Mouse (Mus musculus) stomach, postnatal 0 days (tissue): ENCODE results near the gene Gpank1.

Experiments
- CTCF ChIP-seq: IDR thresholded peaks from 2 replicates; pipeline ENCODE4 v1.5.1; 2016; ENCODE audit warnings: antibody characterized with exemption, low read depth, mild to moderate bottlenecking, moderate library complexity
- EP300 ChIP-seq: optimal IDR thresholded peaks from 2 replicates; pipeline ENCODE3; 2016; ENCODE audit warnings: antibody characterized with exemption

GRCm38 (mm10) chr17:35100196-35100765 is 21.0 kb upstream of the Gpank1 start:
- TF ChIP-seq CTCF = no peak
- TF ChIP-seq EP300 = no peak
